Mouse (Mus musculus): ENCODE measurements at regions not wholly inside any gene's neighbourhood (a gene's known extent, or its start where the extent isn't known, plus 50 kb on each side); places are given as distances from the start of the nearest gene placed in this dataset.

GRCm38 (mm10) chr3:48911758-48912157, 845.4 kb downstream of the Pcdh18 start:
- DNase-seq = no peak

- DNase-seq = no peak
These were observed 866.7 kb downstream of the Pcdh18 start for GRCm38 (mm10) chr3:48890403-48890802.

GRCm38 (mm10) chr3:48887885-48888284, 869.2 kb downstream of the Pcdh18 start:
- DNase-seq = no peak

GRCm38 (mm10) chr3:48869527-48869926, 887.6 kb downstream of the Pcdh18 start:
- no peak for DNase-seq

GRCm38 (mm10) chr3:48846049-48846653, 911.0 kb downstream of the Pcdh18 start:
- peak in 1 of 2 experiments; percentile 42 for DNase-seq

- no peak for DNase-seq
These were observed 916.4 kb downstream of the Pcdh18 start for GRCm38 (mm10) chr3:48840692-48841091.

- DNase-seq = no peak
These were observed 933.8 kb downstream of the Pcdh18 start for GRCm38 (mm10) chr3:48823360-48823759.

GRCm38 (mm10) chr3:48804398-48804797, 952.7 kb downstream of the Pcdh18 start:
- DNase-seq = no peak

GRCm38 (mm10) chr3:48771709-48772108, 985.4 kb downstream of the Pcdh18 start:
- DNase-seq = no peak
